Mouse (Mus musculus) limb, embryonic 12.5 days (tissue): ENCODE data around the gene Dapk2. TPM values are rescaled to one million over a fixed set of nuclear protein-coding genes. Genes with fewer than 3 reads are reported as not detected.

Experiments used
- ATAC-seq: fragments of 200-750 bp; cut with Nextera tagmentation; 2 replicates; pipeline ENCODE4 v1.8.0; 2017; ENCODE audit warnings: low read depth, moderate TSS enrichment; ENCODE audit not compliant: insufficient number of reproducible peaks, insufficient read depth, low FRiP score, low TSS enrichment
- H3K27ac ChIP-seq: fragments of 300-500 bp; sonication (generic); 2 replicates; pipeline ENCODE4 v1.5.1; 2016; ENCODE audit warnings: mild to moderate bottlenecking, moderate library complexity
- H3K27me3 ChIP-seq: fragments of 300-500 bp; sonication (generic); 2 replicates; pipeline ENCODE4 v1.6.1; 2016; ENCODE audit warnings: mild to moderate bottlenecking, moderate library complexity
- H3K36me3 ChIP-seq: fragments of 300-500 bp; sonication (generic); 2 replicates; pipeline ENCODE4 v1.6.1; 2016; ENCODE audit warnings: mild to moderate bottlenecking, moderate library complexity
- H3K4me1 ChIP-seq: fragments of 300-500 bp; sonication (generic); replicated peaks from 2 replicates; pipeline ENCODE4 v1.6.1; 2016
- H3K4me2 ChIP-seq: fragments of 300-500 bp; sonication (generic); 2 replicates; pipeline ENCODE4 v1.6.1; 2016; ENCODE audit warnings: mild to moderate bottlenecking, moderate library complexity
- H3K4me3 ChIP-seq: fragments of 300-500 bp; sonication (generic); replicated peaks from 2 replicates; pipeline ENCODE4 v1.5.1; 2016; ENCODE audit warnings: mild to moderate bottlenecking
- H3K9ac ChIP-seq: fragments of 300-500 bp; sonication (generic); replicated peaks from 2 replicates; pipeline ENCODE4 v1.6.1; 2016; ENCODE audit warnings: mild to moderate bottlenecking, moderate library complexity
- H3K9me3 ChIP-seq: fragments of 300-500 bp; sonication (generic); 2 replicates; pipeline ENCODE4 v1.6.1; 2016; ENCODE audit warnings: mild to moderate bottlenecking, moderate library complexity
- WGBS: fragments of 180-500 bp; shearing (Covaris S2); methylation state at CpG from one replicate; pipeline ENCODE4 v1.1.7; 2016; 5-methylcytosine and 5-hydroxymethylcytosine counted together
- polyA plus RNA-seq: library from polyadenylated mRNA; unstranded; fragments of >200 nt; fragmentation: Nextera tagmentation; extraction: Ambion mirVana; gene quantifications from 2 replicates; pipeline ENCODE4 v1.2.1, GENCODE M21; 2016

Gene Dapk2
- polyA plus RNA-seq, 1 experiment from 2014 or later = 5.2 TPM

DNA sequence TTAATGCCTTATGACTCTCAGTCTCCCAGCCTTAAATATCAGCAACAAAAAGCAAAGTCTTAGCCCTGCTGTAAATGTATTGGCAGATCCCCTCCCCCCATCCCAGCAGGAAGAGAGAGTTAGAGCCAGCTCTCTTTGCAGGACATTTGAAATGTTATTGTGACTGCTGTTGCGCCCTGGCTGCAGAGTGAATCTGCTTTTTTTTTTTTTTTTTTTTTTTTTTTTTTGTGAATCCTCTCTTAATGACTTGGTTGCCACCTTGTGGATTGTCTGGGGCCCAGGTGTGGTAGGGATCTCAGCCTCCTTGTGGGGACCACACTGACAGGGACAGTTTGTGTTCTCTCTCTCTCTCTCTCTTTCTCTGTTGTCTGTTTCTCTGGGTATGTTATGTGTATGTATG is 31.0 kb downstream of the Dapk2 start:
- no peak overlapping the region for H3K9ac ChIP-seq
- H3K4me1 ChIP-seq = no peaks in the 10 kb centered on the region
- no peak overlapping the region for H3K4me2 ChIP-seq
- 60% methylated on average over 1 of the region's 1 CpGs for WGBS
- ATAC-seq = no peak
- no peaks in the 10 kb centered on the region for H3K9me3 ChIP-seq
- H3K27ac ChIP-seq = no peak overlapping the region
- no peak overlapping the region for H3K4me3 ChIP-seq
- H3K36me3 ChIP-seq = no peaks in the 10 kb centered on the region
- no peaks in the 10 kb centered on the region for H3K27me3 ChIP-seq

- H3K27me3 ChIP-seq = no peaks in the 10 kb centered on the region
- no peak for ATAC-seq
- H3K4me2 ChIP-seq = no peak overlapping the region
- H3K9ac ChIP-seq = no peak overlapping the region
- H3K9me3 ChIP-seq = no peaks in the 10 kb centered on the region
- no peak overlapping the region for H3K27ac ChIP-seq
- H3K4me1 ChIP-seq = no peaks in the 10 kb centered on the region
- no peaks in the 10 kb centered on the region for H3K36me3 ChIP-seq
- H3K4me3 ChIP-seq = no peak overlapping the region
- WGBS = 85% methylated on average over 3 of the region's 3 CpGs
Observed at GRCm38 (mm10) chr9:66194003-66194402, 36.0 kb downstream of the Dapk2 start.

DNA sequence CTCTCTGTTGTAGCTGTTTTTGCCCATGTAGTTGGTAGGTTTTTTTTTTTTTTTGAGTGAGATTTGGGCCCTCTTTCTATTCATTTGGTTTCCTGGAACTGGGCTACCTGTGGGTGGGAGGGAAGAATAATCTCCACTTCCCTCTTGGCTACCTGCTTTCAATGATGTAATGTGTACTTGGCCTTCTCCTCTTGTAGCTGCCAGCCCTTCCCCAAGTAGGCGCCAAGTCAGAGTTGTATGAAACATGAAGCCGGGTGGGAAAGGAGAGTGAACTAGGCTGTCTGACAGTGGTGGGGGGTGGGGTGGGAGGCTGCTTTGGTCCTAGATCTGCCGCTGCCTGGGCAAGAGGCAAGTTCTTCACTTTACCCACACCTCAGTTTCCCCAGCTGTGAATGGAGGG is 38.5 kb downstream of the Dapk2 start:
- Histone ChIP-seq H3K36me3 (no peaks in the 10 kb centered on the region), H3K27ac (no peak overlapping the region), H3K9me3 (no peaks in the 10 kb centered on the region), H3K4me3 (no peak overlapping the region), H3K9ac (no peak overlapping the region), H3K4me2 (no peak overlapping the region), H3K4me1 (no peaks in the 10 kb centered on the region; the same call in 1 of the 2 replicates), H3K27me3 (no peaks in the 10 kb centered on the region)
- no peak for ATAC-seq
- WGBS = 46% methylated on average over 3 of the region's 3 CpGs

GRCm38 (mm10) chr9:66198533-66198932 is 40.5 kb downstream of the Dapk2 start:
- no peaks in the 10 kb centered on the region for H3K36me3 ChIP-seq

DNA sequence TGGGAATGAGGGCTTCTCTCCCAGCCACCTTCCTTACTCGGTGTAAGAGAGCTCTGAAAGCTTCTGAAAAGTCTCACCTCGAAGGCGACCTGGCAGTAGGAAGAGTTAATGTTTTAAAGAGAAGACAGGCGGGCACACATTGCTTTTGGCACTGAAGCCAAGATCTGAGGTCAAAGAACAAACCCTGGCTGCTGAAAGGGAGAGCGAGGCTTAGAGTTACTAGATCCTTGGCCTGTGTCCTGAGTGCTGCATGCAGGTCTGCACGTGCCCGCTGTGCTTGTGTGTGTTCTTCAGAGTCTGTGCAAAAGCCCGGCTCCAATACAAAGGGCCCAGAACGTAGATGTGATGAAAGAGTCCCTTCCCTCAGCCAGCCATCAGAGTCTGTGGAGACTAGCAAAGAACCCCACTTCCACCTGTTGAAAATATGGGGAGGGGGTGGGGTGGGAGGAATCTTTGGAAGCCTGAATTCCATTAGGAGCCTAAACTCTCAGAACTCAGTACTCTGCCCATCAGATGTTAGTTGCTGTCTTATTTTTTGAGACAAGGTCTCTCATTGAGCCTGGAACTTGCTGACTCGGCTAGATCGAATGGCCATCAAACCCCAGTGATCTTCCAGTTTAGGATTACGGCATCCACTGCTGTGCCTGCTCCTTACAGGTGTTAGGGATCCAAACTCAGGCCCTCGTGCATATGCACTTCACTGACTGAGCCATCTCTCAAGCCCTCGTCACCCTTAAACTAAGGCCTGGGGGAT is 41.8 kb downstream of the Dapk2 start:
- no peak overlapping the region for H3K4me2 ChIP-seq
- no peak overlapping the region for H3K4me3 ChIP-seq
- no peaks in the 10 kb centered on the region; the same call in 1 of the 2 replicates for H3K4me1 ChIP-seq
- no peaks in the 10 kb centered on the region for H3K9me3 ChIP-seq
- 80% methylated on average over 14 of the region's 14 CpGs for WGBS
- H3K27ac ChIP-seq = no peak overlapping the region
- no peaks in the 10 kb centered on the region for H3K27me3 ChIP-seq
- no peaks in the 10 kb centered on the region for H3K36me3 ChIP-seq
- no peak for ATAC-seq
- H3K9ac ChIP-seq = no peak overlapping the region

More at GRCm38 (mm10) chr9:66198533-66198932, 40.5 kb downstream of the Dapk2 start:
- Histone ChIP-seq H3K9me3 (no peaks in the 10 kb centered on the region), H3K27ac (no peak overlapping the region), H3K4me1 (no peaks in the 10 kb centered on the region; the same call in 1 of the 2 replicates), H3K9ac (no peak overlapping the region), H3K27me3 (no peaks in the 10 kb centered on the region), H3K4me3 (no peak overlapping the region), H3K4me2 (no peak overlapping the region)
- no peak for ATAC-seq
- 84% methylated on average over 1 of the region's 1 CpGs for WGBS

DNA sequence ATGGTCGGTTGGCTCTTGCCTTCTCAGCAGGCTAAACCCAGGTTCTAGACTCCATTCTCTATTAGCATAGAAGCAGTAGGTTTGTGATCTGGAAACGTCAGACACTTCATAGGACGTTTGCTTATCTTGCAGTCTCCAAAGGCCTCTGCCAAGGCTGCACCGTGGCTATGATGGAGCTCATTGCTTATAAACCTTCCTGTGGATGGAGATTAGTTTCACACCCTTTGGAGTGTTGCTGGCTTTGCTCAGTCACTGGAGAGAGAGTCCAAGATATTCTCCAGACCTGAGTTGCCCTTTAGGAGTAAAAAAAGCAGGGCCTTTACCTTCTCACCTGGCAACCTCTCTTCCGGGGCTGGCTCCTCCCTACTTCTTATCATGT is 42.4 kb downstream of the Dapk2 start:
- no peaks in the 10 kb centered on the region for H3K27me3 ChIP-seq
- H3K4me1 ChIP-seq = no peaks in the 10 kb centered on the region; the same call in 1 of the 2 replicates
- 61% methylated on average over 5 of the region's 5 CpGs for WGBS
- no peak overlapping the region for H3K4me2 ChIP-seq
- H3K9me3 ChIP-seq = no peaks in the 10 kb centered on the region
- no peak overlapping the region for H3K9ac ChIP-seq
- no peaks in the 10 kb centered on the region for H3K36me3 ChIP-seq
- H3K27ac ChIP-seq = no peak overlapping the region
- no peak for ATAC-seq
- no peak overlapping the region for H3K4me3 ChIP-seq

- Histone ChIP-seq H3K36me3 (no peaks in the 10 kb centered on the region), H3K27me3 (no peaks in the 10 kb centered on the region), H3K9me3 (no peaks in the 10 kb centered on the region), H3K4me1 (no peaks in the 10 kb centered on the region; the same call in 1 of the 2 replicates), H3K9ac (no peak overlapping the region), H3K27ac (no peak overlapping the region), H3K4me2 (no peak overlapping the region), H3K4me3 (no peak overlapping the region)
- 58% methylated on average over 6 of the region's 6 CpGs for WGBS
- ATAC-seq = no peak
Observed at GRCm38 (mm10) chr9:66201665-66202064, 43.6 kb downstream of the Dapk2 start.

- Histone ChIP-seq H3K36me3 (no peaks in the 10 kb centered on the region), H3K4me2 (no peak overlapping the region), H3K9ac (no peak overlapping the region), H3K27ac (no peak overlapping the region), H3K27me3 (no peaks in the 10 kb centered on the region), H3K9me3 (no peaks in the 10 kb centered on the region), H3K4me1 (no peaks in the 10 kb centered on the region; the same call in 1 of the 2 replicates), H3K4me3 (no peak overlapping the region)
- WGBS = 73% methylated on average over 7 of the region's 7 CpGs
- no peak for ATAC-seq
Observed at GRCm38 (mm10) chr9:66202463-66202862, 44.4 kb downstream of the Dapk2 start.

DNA sequence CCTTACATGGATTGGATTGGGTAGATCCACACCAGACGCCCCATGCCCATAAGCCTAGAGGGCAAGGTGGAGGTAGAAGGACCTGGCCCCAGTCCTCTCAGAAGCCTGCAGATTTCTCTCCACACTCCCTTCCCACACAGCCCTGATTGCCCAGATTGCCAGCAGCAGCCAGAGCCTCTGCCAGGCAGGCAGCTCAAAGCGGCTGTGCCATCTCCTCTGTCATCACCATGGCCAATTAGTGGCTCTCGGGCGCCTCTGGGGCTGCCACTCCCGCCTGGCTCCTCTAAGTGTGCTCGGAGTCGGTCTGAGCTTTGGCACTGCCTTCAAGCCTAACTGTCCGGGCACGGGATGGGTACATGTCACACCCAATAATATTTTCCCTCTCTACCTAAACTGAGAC is 47.7 kb downstream of the Dapk2 start:
- Histone ChIP-seq H3K4me1 (no peaks in the 10 kb centered on the region), H3K4me3 (no peak overlapping the region), H3K36me3 (no peaks in the 10 kb centered on the region), H3K27ac (no peak overlapping the region), H3K4me2 (no peak overlapping the region), H3K9ac (no peak overlapping the region), H3K9me3 (no peaks in the 10 kb centered on the region), H3K27me3 (no peaks in the 10 kb centered on the region)
- no peak for ATAC-seq
- WGBS = 89% methylated on average over 9 of the region's 9 CpGs

- Histone ChIP-seq H3K27me3 (no peaks in the 10 kb centered on the region), H3K9ac (no peak overlapping the region), H3K4me3 (no peak overlapping the region), H3K9me3 (no peaks in the 10 kb centered on the region), H3K4me2 (no peak overlapping the region), H3K36me3 (no peaks in the 10 kb centered on the region), H3K27ac (no peak overlapping the region), H3K4me1 (peaks cover 1% of the 10 kb centered on the region; the same call in 1 of the 2 replicates)
- ATAC-seq = no peak
- 40% methylated on average over 5 of the region's 5 CpGs for WGBS
Observed at GRCm38 (mm10) chr9:66206825-66207224, 48.8 kb downstream of the Dapk2 start.

DNA sequence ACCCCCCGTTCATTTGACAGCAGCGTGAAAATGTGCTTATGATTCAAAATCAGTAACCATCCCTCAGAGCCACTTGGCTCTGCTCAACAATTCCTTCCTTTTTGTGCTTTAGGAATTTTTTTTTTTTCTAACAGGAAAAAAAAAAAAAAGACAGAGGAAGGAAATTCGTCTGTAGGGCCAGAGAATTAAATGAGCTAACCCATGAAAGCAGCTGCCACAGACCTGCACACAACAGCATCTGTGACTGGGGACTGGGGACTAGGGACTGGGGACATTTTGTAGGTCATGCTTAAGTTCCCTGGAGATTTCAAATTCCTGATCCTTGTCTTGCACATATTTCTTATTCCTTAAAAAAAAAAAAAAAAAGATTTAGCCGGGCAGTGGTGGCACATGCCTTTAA is 53.4 kb downstream of the Dapk2 start:
- H3K4me2 ChIP-seq = no peak overlapping the region
- no peak overlapping the region for H3K4me3 ChIP-seq
- H3K27ac ChIP-seq = no peak overlapping the region
- no peaks in the 10 kb centered on the region for H3K27me3 ChIP-seq
- H3K9ac ChIP-seq = no peak overlapping the region
- no peaks in the 10 kb centered on the region for H3K36me3 ChIP-seq
- H3K4me1 ChIP-seq = peaks cover 17% of the 10 kb centered on the region
- WGBS = 49% methylated on average over 4 of the region's 4 CpGs
- no peaks in the 10 kb centered on the region for H3K9me3 ChIP-seq
- no peak for ATAC-seq

GRCm38 (mm10) chr9:66212088-66212487 is 54.1 kb downstream of the Dapk2 start:
- WGBS = 73% methylated on average over 2 of the region's 2 CpGs
- Histone ChIP-seq H3K4me2 (no peak overlapping the region), H3K4me1 (peaks cover 17% of the 10 kb centered on the region), H3K36me3 (no peaks in the 10 kb centered on the region), H3K27ac (no peak overlapping the region), H3K4me3 (no peak overlapping the region), H3K27me3 (no peaks in the 10 kb centered on the region), H3K9ac (no peak overlapping the region), H3K9me3 (no peaks in the 10 kb centered on the region)
- no peak for ATAC-seq
